Mouse (Mus musculus) midbrain, embryonic 13.5 days (tissue): ENCODE results near the gene Pkd1. TPM values are rescaled to one million over a fixed set of nuclear protein-coding genes. Genes with fewer than 3 reads are reported as not detected.

Experiments
- ATAC-seq: fragments of 200-750 bp; cut with Nextera tagmentation; 2 replicates; pipeline ENCODE4 v1.8.0; 2017; ENCODE audit warnings: mild to moderate bottlenecking, moderate TSS enrichment, moderate library complexity
- H3K27ac ChIP-seq: fragments of 300-500 bp; sonication (generic); 2 replicates; pipeline ENCODE4 v1.5.1; 2015; ENCODE audit warnings: inconsistent platforms, mild to moderate bottlenecking, moderate library complexity
- H3K27me3 ChIP-seq: fragments of 300-500 bp; sonication (generic); 2 replicates; pipeline ENCODE4 v1.6.1; 2015; ENCODE audit warnings: mild to moderate bottlenecking, inconsistent platforms
- H3K36me3 ChIP-seq: fragments of 300-500 bp; sonication (generic); 2 replicates; pipeline ENCODE4 v1.6.1; 2015; ENCODE audit warnings: mild to moderate bottlenecking, inconsistent platforms
- H3K4me1 ChIP-seq: fragments of 300-500 bp; sonication (generic); replicated peaks from 2 replicates; pipeline ENCODE4 v1.6.1; 2015; ENCODE audit warnings: inconsistent platforms
- H3K4me2 ChIP-seq: fragments of 300-500 bp; sonication (generic); replicated peaks from 2 replicates; pipeline ENCODE4 v1.6.1; 2015; ENCODE audit warnings: moderate library complexity, mild to moderate bottlenecking, inconsistent platforms
- H3K4me3 ChIP-seq: fragments of 300-500 bp; sonication (generic); replicated peaks from 2 replicates; pipeline ENCODE4 v1.5.1; 2015; ENCODE audit warnings: mild to moderate bottlenecking, inconsistent platforms
- H3K9ac ChIP-seq: fragments of 300-500 bp; sonication (generic); replicated peaks from 2 replicates; pipeline ENCODE4 v1.6.1; 2015; ENCODE audit warnings: mild to moderate bottlenecking, inconsistent platforms
- H3K9me3 ChIP-seq: fragments of 300-500 bp; sonication (generic); 2 replicates; pipeline ENCODE4 v1.6.1; 2016; ENCODE audit warnings: mild to moderate bottlenecking, inconsistent platforms
- WGBS: fragments of 180-500 bp; shearing (Covaris S2); methylation state at CpG from one replicate; pipeline ENCODE4 v1.1.7; 2015; 5-methylcytosine and 5-hydroxymethylcytosine counted together
- polyA plus RNA-seq: library from polyadenylated mRNA; unstranded; fragments of >200 nt; fragmentation: Nextera tagmentation; extraction: Ambion mirVana; gene quantifications from 2 replicates; pipeline ENCODE4 v1.2.1, GENCODE M21; 2015

The Pkd1 gene
- polyA plus RNA-seq, 1 experiment from 2014 or later = 19.4 TPM

DNA sequence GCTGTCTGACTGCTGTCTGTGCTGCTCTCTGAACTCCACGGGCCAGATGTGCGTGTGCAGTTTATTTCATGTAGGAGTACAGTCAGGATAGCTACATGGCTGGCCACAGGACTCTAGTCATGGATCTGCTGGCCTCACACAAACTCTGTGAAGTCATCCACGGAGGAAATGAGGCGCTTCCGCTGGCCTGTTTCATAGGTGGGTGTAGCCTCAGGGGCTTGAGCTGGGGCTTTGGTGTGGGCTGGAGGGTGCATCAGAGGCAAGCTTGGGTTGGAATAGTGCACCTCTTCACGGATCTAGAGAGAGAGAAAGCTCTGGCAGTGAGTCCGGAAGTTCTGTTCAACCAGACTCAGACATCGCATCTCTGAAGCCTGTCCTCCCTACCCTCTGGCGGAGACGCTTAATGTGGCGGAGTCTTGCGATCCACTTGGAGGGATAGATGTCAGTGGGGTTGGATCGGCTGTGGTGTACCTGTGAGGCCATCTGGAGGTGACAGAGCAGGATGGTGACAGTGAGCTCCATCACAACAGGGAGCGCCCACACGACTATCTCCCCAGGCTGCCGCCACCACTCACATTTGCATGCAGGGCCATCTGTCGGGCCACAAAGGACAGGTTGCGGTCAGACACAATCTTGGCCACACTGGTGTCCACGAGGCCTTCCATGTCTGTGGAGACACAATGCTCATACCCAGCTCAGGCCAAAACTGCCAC, 47.0 kb downstream of the Pkd1 start:
- Histone ChIP-seq H3K4me1 (no peaks in the 10 kb centered on the region), H3K27me3 (no peaks in the 10 kb centered on the region), H3K9ac (no peak overlapping the region), H3K9me3 (no peaks in the 10 kb centered on the region), H3K4me2 (no peak overlapping the region), H3K4me3 (no peak overlapping the region), H3K27ac (no peak overlapping the region), H3K36me3 (peaks cover 99% of the 10 kb centered on the region)
- ATAC-seq = no peak
- WGBS = 93% methylated on average over 19 of the region's 19 CpGs

GRCm38 (mm10) chr17:24597989-24598388, 48.4 kb downstream of the Pkd1 start:
- Histone ChIP-seq H3K27ac (no peak overlapping the region), H3K27me3 (no peaks in the 10 kb centered on the region), H3K4me2 (no peak overlapping the region), H3K36me3 (peaks cover 100% of the 10 kb centered on the region), H3K4me1 (no peaks in the 10 kb centered on the region), H3K9ac (no peak overlapping the region), H3K9me3 (no peaks in the 10 kb centered on the region), H3K4me3 (no peak overlapping the region)
- WGBS = 91% methylated on average over 3 of the region's 3 CpGs
- ATAC-seq = no peak

GRCm38 (mm10) chr17:24600502-24600901, 50.9 kb downstream of the Pkd1 start:
- H3K4me1 ChIP-seq = no peaks in the 10 kb centered on the region
- ATAC-seq = no peak
- H3K9me3 ChIP-seq = no peaks in the 10 kb centered on the region
- no peak overlapping the region for H3K4me3 ChIP-seq
- H3K27ac ChIP-seq = no peak overlapping the region
- no peak overlapping the region for H3K9ac ChIP-seq
- H3K4me2 ChIP-seq = no peak overlapping the region
- H3K36me3 ChIP-seq = peaks cover 98% of the 10 kb centered on the region
- H3K27me3 ChIP-seq = no peaks in the 10 kb centered on the region
- 91% methylated on average over 4 of the region's 4 CpGs for WGBS

GRCm38 (mm10) chr17:24603961-24604360, 54.3 kb downstream of the Pkd1 start:
- Histone ChIP-seq H3K36me3 (peaks cover 98% of the 10 kb centered on the region), H3K27ac (no peak overlapping the region), H3K27me3 (no peaks in the 10 kb centered on the region), H3K9me3 (no peaks in the 10 kb centered on the region), H3K4me3 (no peak overlapping the region), H3K4me1 (no peaks in the 10 kb centered on the region), H3K4me2 (no peak overlapping the region), H3K9ac (no peak overlapping the region)
- no peak for ATAC-seq
- 93% methylated on average over 8 of the region's 8 CpGs for WGBS

DNA sequence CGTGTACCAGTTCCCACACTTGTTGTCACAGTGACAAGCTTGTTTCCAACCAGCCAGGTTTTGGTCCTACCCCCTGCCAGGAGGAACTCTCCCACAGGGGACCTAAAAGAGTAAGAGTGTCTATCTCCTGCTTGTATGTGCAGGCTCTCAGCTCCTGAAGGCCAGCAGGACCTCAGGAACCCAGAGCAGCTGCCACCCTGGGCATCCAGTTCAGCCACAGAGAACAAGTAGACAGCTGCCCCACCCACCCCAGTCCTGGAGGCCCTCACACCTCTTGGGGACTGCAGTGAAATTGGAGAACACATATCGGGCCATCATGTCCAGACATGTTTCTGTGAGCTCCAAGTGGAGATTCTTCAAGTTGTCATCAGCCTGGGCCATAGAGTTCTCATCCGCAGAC, 54.9 kb downstream of the Pkd1 start:
- H3K36me3 ChIP-seq = peaks cover 96% of the 10 kb centered on the region
- H3K27ac ChIP-seq = no peak overlapping the region
- no peak overlapping the region for H3K4me2 ChIP-seq
- H3K27me3 ChIP-seq = no peaks in the 10 kb centered on the region
- no peaks in the 10 kb centered on the region for H3K9me3 ChIP-seq
- H3K9ac ChIP-seq = no peak overlapping the region
- ATAC-seq = no peak
- 99% methylated on average over 3 of the region's 3 CpGs for WGBS
- no peak overlapping the region for H3K4me3 ChIP-seq
- H3K4me1 ChIP-seq = no peaks in the 10 kb centered on the region

GRCm38 (mm10) chr17:24608370-24608769, 58.7 kb downstream of the Pkd1 start:
- no peak for ATAC-seq
- Histone ChIP-seq H3K4me3 (no peak overlapping the region), H3K36me3 (peaks cover 76% of the 10 kb centered on the region), H3K27me3 (no peaks in the 10 kb centered on the region), H3K9me3 (no peaks in the 10 kb centered on the region), H3K27ac (no peak overlapping the region), H3K4me1 (no peaks in the 10 kb centered on the region), H3K9ac (no peak overlapping the region), H3K4me2 (no peak overlapping the region)
- 96% methylated on average over 4 of the region's 4 CpGs for WGBS

DNA sequence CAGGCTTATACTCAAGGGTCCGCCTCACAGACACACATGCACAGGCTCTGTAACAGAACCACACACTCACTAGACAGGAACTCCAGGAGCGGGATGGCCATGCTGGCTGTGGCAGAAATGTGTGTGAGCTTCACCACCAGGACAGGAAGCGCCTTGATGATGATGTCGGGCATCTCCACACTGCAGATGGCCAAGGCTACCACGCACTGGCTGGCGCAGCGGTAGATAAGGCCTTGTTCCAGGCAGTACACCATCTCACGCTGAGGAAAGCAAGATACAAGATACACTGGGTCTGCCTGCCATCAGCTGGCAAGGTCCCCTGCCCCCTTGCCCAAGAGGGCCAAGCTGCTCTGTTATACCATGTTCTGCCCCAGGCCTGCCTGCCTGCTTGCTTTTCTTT, 59.2 kb downstream of the Pkd1 start:
- no peak overlapping the region for H3K4me2 ChIP-seq
- ATAC-seq = no peak
- peaks cover 78% of the 10 kb centered on the region for H3K36me3 ChIP-seq
- 97% methylated on average over 8 of the region's 8 CpGs for WGBS
- no peaks in the 10 kb centered on the region for H3K4me1 ChIP-seq
- H3K4me3 ChIP-seq = no peak overlapping the region
- no peak overlapping the region for H3K27ac ChIP-seq
- H3K9ac ChIP-seq = no peak overlapping the region
- H3K27me3 ChIP-seq = no peaks in the 10 kb centered on the region
- H3K9me3 ChIP-seq = no peaks in the 10 kb centered on the region

DNA sequence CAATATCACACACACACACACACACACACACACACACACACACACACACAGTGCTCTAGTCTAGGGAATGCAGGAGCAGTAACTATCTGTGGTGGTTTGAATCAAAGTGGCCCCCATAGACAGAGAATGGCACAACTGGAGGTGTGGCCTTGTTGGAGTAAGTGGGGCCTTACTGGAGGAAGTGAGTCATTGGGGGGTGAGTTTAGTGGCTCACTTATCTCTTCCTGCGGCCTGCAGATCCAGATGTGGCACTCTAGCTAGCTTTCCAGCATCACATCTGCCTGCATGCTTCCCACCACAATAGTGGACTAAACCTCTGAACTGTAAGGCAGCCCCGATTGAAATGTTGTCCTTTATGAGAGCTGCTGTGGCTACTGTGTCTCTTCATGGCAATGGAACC, 61.1 kb downstream of the Pkd1 start:
- Histone ChIP-seq H3K9me3 (no peaks in the 10 kb centered on the region), H3K36me3 (peaks cover 78% of the 10 kb centered on the region), H3K27me3 (no peaks in the 10 kb centered on the region), H3K27ac (no peak overlapping the region), H3K4me3 (no peak overlapping the region), H3K4me1 (no peaks in the 10 kb centered on the region), H3K9ac (no peak overlapping the region), H3K4me2 (no peak overlapping the region)
- WGBS = 92% methylated on average over 2 of the region's 2 CpGs
- ATAC-seq = no peak

DNA sequence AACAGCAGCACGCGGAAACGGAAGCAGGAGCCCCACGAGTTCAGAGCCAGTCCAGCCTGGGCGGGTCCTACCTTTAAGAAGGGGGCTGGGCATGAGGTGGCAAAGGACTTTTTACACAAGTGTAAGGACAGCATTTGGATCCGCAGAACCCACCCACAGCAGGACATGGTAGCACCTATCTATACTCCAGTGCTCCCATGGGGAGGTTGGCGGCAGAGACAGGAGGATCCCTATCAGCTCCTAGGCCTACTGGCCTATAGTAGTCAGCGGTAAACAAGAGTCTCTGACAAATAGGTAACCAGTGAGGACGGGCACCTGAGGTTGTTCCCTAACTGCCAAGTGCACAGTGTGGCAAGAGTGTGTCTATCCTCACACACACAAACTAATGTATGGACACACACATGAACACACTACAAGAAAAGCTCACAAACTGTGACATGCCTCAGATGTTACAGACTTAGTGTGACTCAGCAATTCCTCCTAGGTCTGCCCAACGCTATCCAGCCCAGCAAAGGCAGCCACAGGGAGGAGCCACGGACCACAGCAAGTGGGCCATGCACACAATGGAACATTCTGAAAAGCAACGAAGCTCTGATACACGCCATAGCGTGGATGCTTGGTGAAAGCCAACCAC, 68.0 kb downstream of the Pkd1 start:
- ATAC-seq = no peak
- Histone ChIP-seq H3K4me1 (no peaks in the 10 kb centered on the region), H3K27me3 (no peaks in the 10 kb centered on the region), H3K9me3 (no peaks in the 10 kb centered on the region), H3K9ac (no peak overlapping the region), H3K27ac (no peak overlapping the region), H3K4me3 (no peak overlapping the region), H3K36me3 (peaks cover 95% of the 10 kb centered on the region), H3K4me2 (no peak overlapping the region)
- WGBS = 86% methylated on average over 14 of the region's 14 CpGs

GRCm38 (mm10) chr17:24625472-24625871, 75.8 kb downstream of the Pkd1 start:
- WGBS = 93% methylated on average over 8 of the region's 8 CpGs
- Histone ChIP-seq H3K9me3 (no peaks in the 10 kb centered on the region), H3K9ac (no peak overlapping the region), H3K4me3 (no peak overlapping the region), H3K36me3 (peaks cover 100% of the 10 kb centered on the region), H3K4me2 (no peak overlapping the region), H3K27me3 (no peaks in the 10 kb centered on the region), H3K4me1 (no peaks in the 10 kb centered on the region), H3K27ac (no peak overlapping the region)
- ATAC-seq = no peak

GRCm38 (mm10) chr17:24628646-24629045, 79.0 kb downstream of the Pkd1 start:
- no peaks in the 10 kb centered on the region for H3K27me3 ChIP-seq
- H3K36me3 ChIP-seq = peaks cover 74% of the 10 kb centered on the region
- WGBS = 54% methylated on average over 5 of the region's 5 CpGs

GRCm38 (mm10) chr17:24630072-24630471, 80.4 kb downstream of the Pkd1 start:
- Histone ChIP-seq H3K4me1 (peaks cover 17% of the 10 kb centered on the region), H3K4me3 (no peak overlapping the region), H3K36me3 (peaks cover 60% of the 10 kb centered on the region), H3K4me2 (no peak overlapping the region), H3K9ac (no peak overlapping the region), H3K27ac (no peak overlapping the region), H3K27me3 (no peaks in the 10 kb centered on the region), H3K9me3 (no peaks in the 10 kb centered on the region)
- ATAC-seq = no peak
- WGBS = 86% methylated on average over 14 of the region's 14 CpGs

More at GRCm38 (mm10) chr17:24628646-24629045, 79.0 kb downstream of the Pkd1 start:
- Histone ChIP-seq H3K4me3 (no peak overlapping the region), H3K4me1 (peaks cover 17% of the 10 kb centered on the region), H3K27ac (no peak overlapping the region), H3K4me2 (no peak overlapping the region), H3K9ac (no peak overlapping the region), H3K9me3 (no peaks in the 10 kb centered on the region)
- no peak for ATAC-seq
